Mouse (Mus musculus) embryo, embryonic 11.5 days (tissue): Measurements from ENCODE around the gene 4833439L19Rik.

Experiments used
- DNase-seq: peaks from one replicate; pipeline ENCODE4 v3.0.0-alpha.2; 2012; ENCODE audit warnings: low read depth, low spot score

4833439L19Rik gene

DNA sequence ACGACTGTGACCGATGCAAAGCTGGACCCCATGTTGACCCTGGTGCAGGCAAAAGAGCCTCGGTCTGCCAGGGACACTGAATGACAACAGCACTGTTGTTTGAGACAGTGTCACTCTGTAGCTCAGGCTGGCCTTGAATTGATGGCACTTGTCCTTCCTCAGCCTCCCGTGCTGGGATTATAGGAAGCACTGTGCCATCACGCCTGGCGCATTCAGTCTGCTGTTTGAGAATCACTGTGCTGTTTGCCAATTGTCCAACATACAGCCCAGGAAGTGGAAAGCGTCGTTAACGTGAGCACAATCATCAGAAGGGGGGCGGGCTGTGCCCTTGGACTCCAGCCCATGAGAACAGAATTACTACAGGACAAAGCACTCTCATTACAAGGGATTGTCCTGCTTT is 16.9 kb upstream of the 4833439L19Rik start:
- DNase-seq = no peak

- DNase-seq = no peak
These were observed 16.1 kb upstream of the 4833439L19Rik start for GRCm38 (mm10) chr13:54581385-54581784.

- DNase-seq = no peak
These were observed 12.6 kb upstream of the 4833439L19Rik start for GRCm38 (mm10) chr13:54577652-54578507.

- no peak for DNase-seq
These were observed 10.3 kb upstream of the 4833439L19Rik start for GRCm38 (mm10) chr13:54575489-54575888.

- DNase-seq = peak; percentile 56
These were observed 9.7 kb upstream of the 4833439L19Rik start, which contains the start of gene Arl10 for GRCm38 (mm10) chr13:54574854-54575481. TSS of gene Arl10 (plus strand) at chr13:54575015.

GRCm38 (mm10) chr13:54572621-54573020 is 7.4 kb upstream of the 4833439L19Rik start:
- DNase-seq = no peak

DNA sequence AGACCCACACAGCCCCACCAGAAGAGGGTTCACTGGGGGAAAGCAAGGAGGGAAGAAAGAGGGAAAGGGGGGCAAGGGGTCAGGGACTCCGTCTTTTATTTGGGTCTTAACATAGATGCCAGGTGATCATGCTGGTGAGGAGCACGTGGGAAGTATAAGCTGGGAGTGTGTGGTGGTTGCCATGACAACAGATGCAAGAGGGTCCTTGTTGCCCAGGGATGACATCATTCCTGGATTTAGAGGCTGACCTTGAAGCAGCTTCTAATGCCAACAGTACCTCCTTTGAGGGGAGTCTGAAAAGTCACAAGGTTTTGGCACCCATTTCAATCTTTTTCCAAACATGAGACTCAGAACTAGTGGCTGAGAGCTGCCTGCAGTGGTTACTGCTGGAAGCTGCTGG is 6.4 kb upstream of the 4833439L19Rik start:
- DNase-seq = no peak

- DNase-seq = no peak
These were observed 5.5 kb upstream of the 4833439L19Rik start for GRCm38 (mm10) chr13:54570736-54571135.

DNA sequence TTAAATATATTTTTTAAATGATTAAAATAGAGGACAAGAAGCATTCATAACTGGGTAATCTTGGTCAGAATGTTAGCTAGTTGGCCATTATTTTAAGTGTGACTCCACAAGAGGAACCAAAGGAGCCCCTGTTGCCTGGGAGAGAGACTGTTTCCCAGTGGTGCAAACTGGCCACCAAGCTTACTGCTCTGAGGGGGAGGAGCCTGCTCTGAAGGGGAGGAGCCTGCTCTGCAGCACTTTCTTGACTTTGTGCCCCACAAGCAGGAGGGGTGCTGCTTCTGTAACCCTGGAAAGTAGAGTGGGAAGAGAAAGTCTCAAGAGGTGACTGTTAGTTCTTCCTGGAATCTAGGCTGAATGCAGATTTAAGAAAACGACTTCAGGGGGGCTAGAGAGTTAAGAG is 4.0 kb upstream of the 4833439L19Rik start:
- DNase-seq = no peak

DNA sequence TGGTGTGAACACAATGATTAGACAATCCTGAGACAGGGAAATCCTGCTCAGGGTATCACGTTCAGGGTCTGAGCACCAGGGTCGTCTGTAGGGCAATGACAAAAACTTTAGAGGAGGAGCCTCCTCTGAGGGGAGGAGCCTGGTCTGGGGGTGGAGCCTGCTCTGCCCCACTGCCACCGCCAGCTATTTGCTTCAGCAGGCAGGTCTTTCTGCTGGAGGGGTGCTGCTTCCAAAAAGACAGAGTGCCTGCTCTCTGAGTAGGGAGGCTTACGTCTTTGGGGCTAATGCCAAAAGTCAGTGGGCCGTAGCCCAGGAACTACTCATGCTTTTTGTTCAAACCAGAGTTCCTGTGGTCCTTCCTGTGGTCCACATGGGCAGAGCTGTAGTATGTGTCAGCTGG is 3.1 kb upstream of the 4833439L19Rik start:
- DNase-seq = no peak

GRCm38 (mm10) chr13:54565594-54566345 is 535 bp upstream of the 4833439L19Rik start:
- peak; percentile 29 for DNase-seq

- no peak for DNase-seq
These were observed 719 bp downstream of the 4833439L19Rik start for GRCm38 (mm10) chr13:54564232-54565200.

DNA sequence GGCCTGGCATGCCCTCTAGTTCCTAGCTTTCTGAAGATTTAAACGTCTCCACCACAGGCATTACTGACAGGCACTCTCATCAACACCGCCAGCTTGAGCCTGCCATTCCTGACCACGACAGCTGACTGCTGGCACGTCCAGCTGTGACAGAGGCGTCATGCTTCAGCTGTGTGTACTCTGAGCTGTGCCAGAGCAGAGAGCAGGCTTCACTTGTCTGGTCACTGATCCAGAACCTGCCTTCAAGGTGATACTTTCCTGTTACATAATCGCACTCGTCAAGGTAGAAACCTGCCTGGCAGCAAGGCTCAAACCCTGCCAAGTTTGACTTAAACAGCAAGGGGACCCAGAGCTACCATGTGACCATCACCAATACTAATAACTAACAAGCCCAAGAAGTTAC is 2.7 kb downstream of the 4833439L19Rik start:
- DNase-seq = no peak

GRCm38 (mm10) chr13:54560608-54561007 is 4.6 kb downstream of the 4833439L19Rik start:
- DNase-seq = no peak

GRCm38 (mm10) chr13:54559656-54560055 is 5.6 kb downstream of the 4833439L19Rik start:
- no peak for DNase-seq

DNA sequence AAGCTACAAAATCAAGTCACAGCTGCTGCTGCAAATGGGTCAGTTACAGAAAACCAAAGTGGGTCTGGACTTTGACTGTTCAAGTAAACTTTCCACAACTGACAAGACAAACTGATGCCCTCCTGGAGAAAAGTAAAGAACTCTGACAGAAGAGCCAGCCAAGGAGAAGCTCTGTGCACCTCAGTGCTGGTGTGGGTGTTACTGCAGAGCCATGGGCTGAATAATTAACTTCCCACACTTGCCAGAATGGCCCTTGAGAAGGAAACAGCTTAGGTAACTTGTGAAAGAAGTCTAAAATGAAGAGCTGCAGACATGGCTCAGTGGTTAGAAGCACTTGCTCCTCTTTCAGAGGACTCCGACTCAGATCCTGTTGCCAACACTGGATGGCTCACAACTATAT is 7.6 kb downstream of the 4833439L19Rik start:
- DNase-seq = no peak

- DNase-seq = no peak
These were observed 8.4 kb downstream of the 4833439L19Rik start for GRCm38 (mm10) chr13:54556796-54557195.

GRCm38 (mm10) chr13:54556176-54556575 is 9.1 kb downstream of the 4833439L19Rik start:
- DNase-seq = no peak

- no peak for DNase-seq
These were observed 17.2 kb downstream of the 4833439L19Rik start for GRCm38 (mm10) chr13:54548036-54548435.

DNA sequence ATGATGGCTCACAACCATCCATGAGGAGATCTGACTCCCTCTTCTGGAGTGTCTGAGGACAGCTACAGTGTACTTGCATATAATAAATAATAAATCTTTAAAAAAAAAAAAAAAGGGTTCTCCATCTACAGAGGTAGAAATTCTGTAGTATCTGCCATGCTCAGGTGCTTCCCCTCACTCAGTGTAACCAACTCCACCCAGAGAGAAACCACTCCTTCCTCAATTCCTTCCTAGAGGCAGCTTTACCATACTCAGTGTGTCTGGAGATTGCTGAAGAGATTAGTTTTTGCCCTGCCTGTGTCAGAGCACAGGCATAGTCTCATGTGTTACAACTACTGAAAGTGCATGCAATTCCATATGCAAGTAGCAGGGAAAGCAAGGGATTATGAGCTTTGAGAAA is 33.1 kb downstream of the 4833439L19Rik start:
- no peak for DNase-seq

DNA sequence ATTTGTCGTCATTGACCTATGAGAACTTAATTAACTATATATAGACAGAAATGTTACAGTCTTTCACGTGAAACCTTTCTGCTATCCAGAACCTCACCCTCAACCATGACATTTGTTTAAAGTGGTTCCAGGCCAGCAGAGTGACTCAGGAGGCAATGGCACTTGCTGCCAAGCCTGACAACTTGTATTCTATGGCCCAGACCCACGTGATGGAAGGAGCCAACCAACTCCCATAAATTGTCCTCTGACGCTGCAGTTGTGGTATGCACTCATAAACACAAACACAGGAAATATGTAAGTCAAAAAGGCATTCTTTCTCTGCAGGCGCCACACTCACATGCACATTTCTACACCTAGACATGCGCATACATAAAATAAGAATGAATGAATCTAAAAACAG is 38.1 kb downstream of the 4833439L19Rik start:
- no peak for DNase-seq
